In the genomic region with DNA sequence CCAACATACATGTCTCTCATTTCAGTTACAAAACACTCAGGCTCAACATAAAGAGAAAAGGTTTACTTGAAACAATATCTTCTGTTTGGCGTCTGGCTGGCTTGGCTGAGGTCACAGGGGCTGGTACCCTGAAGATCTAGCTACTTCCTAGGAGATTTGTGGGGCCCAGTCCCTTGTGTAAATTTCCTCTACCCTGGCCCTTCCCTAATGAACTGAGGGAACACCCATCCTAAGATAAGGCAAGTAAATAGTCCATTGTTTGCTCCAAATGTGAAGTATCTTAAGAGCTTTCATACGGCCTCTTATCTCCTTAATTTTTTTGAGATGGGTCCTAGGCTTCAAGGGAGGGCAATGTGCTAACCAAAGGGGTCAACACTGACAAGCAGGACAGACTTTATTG, we compare ENCODE assay signal across 19 mouse cellular contexts.
DNase-seq lines count a peak whose midpoint lies in the region; ATAC-seq and TF ChIP-seq lines count a peak whose summit lies in the region.
"Had no signal": no experiment of that assay in that cellular context is flagged by ENCODE, and none has a peak within 500 bp of the region (broad histone marks: within the 10 kb centered on the region; RNA-seq: fewer than 3 reads in every experiment).

No protein-coding gene starts in this region.

- 28% methylated on average over 2 of the region's 2 CpGs for WGBS in lung, embryonic 16.5 days
- 46% methylated on average over 2 of the region's 2 CpGs for WGBS in intestine, embryonic 15.5 days
- WGBS in stomach, embryonic 16.5 days = 43% methylated on average over 2 of the region's 2 CpGs
- 84% methylated on average over 2 of the region's 2 CpGs for WGBS in thymus, adult 2 months

- H3K36me3 ChIP-seq in lung, embryonic 16.5 days (ENCODE audit: control insufficient read depth, insufficient read depth, low read length) = no peaks in the 10 kb centered on the region
- no peaks in the 10 kb centered on the region for H3K36me3 ChIP-seq in intestine, embryonic 15.5 days
- no peaks in the 10 kb centered on the region for H3K36me3 ChIP-seq in stomach, embryonic 16.5 days (ENCODE audit: control insufficient read depth, insufficient read depth, low read length)
- no peaks in the 10 kb centered on the region for H3K36me3 ChIP-seq in thymus, adult 2 months (ENCODE audit: control insufficient read depth, insufficient read depth, low read length)
- H3K36me3 ChIP-seq: embryonic facial prominence, embryonic 13.5 days; forebrain, embryonic 12.5 days; heart, embryonic 12.5 days; hindbrain, embryonic 15.5 days had no signal

- H3K4me1 ChIP-seq in lung, embryonic 16.5 days (replicated peaks; ENCODE audit: control insufficient read depth, insufficient read depth, low read length) = peaks cover 8% of the 10 kb centered on the region
- H3K4me1 ChIP-seq in intestine, embryonic 15.5 days (replicated peaks) = no peaks in the 10 kb centered on the region
- 0 out of 2 replicates have a peak, but pooled peaks cover 5% of the 10 kb centered on the region for H3K4me1 ChIP-seq in stomach, embryonic 16.5 days (ENCODE audit: control insufficient read depth, insufficient read depth, low read length)
- H3K4me1 ChIP-seq in thymus, adult 2 months (replicated peaks; ENCODE audit: control insufficient read depth, insufficient read depth, low read length) = no peaks in the 10 kb centered on the region
- H3K4me1 ChIP-seq: embryonic facial prominence, embryonic 13.5 days; forebrain, embryonic 12.5 days; heart, embryonic 12.5 days; hindbrain, embryonic 15.5 days had no signal

- H3K9me3 ChIP-seq in lung, embryonic 16.5 days (ENCODE audit: control insufficient read depth, low read length) = no peaks in the 10 kb centered on the region
- no peaks in the 10 kb centered on the region for H3K9me3 ChIP-seq in intestine, embryonic 15.5 days
- no peaks in the 10 kb centered on the region for H3K9me3 ChIP-seq in stomach, embryonic 16.5 days (replicated peaks; ENCODE audit: control insufficient read depth, low read length)
- H3K9me3 ChIP-seq: embryonic facial prominence, embryonic 13.5 days; forebrain, embryonic 12.5 days; heart, embryonic 12.5 days; hindbrain, embryonic 15.5 days had no signal

- no peak for TF ChIP-seq POLR2A in thymus, adult 2 months (IDR thresholded peaks at IDR 0.05; ENCODE audit: control insufficient read depth, extremely low read depth, insufficient read depth, low read length, poor library complexity)

- ATAC-seq in lung, embryonic 16.5 days (ENCODE audit: low read depth) = peak; percentile 41
- ATAC-seq in intestine, embryonic 15.5 days = peak; percentile 86
- ATAC-seq in stomach, embryonic 16.5 days (ENCODE audit: insufficient read depth, low FRiP score) = peak; percentile 87; the same call in 1 of the 2 replicates
- ATAC-seq: forebrain, embryonic 16.5 days had no signal

- DNase-seq in lung, postnatal 14 days = no peak
- DNase-seq in lung, postnatal 25 days (ENCODE audit: low spot score) = peak; percentile 2
- no peak for DNase-seq in layer of hippocampus, adult 18-20 months (ENCODE audit: low spot score in 2 of 2)
- DNase-seq in thymus, adult 2 months = no peak
- DNase-seq: adrenal gland, adult 2 months; adrenal gland, postnatal 36 days; cerebellum, adult 11-12 months; cerebellum, adult 9-10 months; cerebellum, postnatal 25 days; gastrocnemius, postnatal 14 days; heart, postnatal 36 days had no signal

- H3K27ac ChIP-seq in lung, embryonic 16.5 days (ENCODE audit: low read length) = no peak overlapping the region
- no peak overlapping the region for H3K27ac ChIP-seq in intestine, embryonic 15.5 days
- H3K27ac ChIP-seq in stomach, embryonic 16.5 days (ENCODE audit: low read length) = no peak overlapping the region
- H3K27ac ChIP-seq in thymus, adult 2 months (ENCODE audit: control insufficient read depth, insufficient read depth, low read length) = no peak overlapping the region
- H3K27ac ChIP-seq: embryonic facial prominence, embryonic 13.5 days; forebrain, embryonic 12.5 days; hindbrain, embryonic 15.5 days had no signal

- no peaks in the 10 kb centered on the region for H3K27me3 ChIP-seq in lung, embryonic 16.5 days (ENCODE audit: control insufficient read depth, insufficient read depth, low read depth, low read length)
- H3K27me3 ChIP-seq in intestine, embryonic 15.5 days (replicated peaks) = no peaks in the 10 kb centered on the region
- H3K27me3 ChIP-seq in stomach, embryonic 16.5 days (ENCODE audit: control insufficient read depth, insufficient read depth, low read length) = no peaks in the 10 kb centered on the region
- no peaks in the 10 kb centered on the region for H3K27me3 ChIP-seq in thymus, adult 2 months (ENCODE audit: control insufficient read depth, insufficient read depth, low read length)
- H3K27me3 ChIP-seq: embryonic facial prominence, embryonic 13.5 days; forebrain, embryonic 12.5 days; heart, embryonic 12.5 days; hindbrain, embryonic 15.5 days had no signal

- H3K9ac ChIP-seq in lung, embryonic 16.5 days (ENCODE audit: low read length) = no peak overlapping the region
- H3K9ac ChIP-seq in intestine, embryonic 15.5 days = no peak overlapping the region
- H3K9ac ChIP-seq in stomach, embryonic 16.5 days (ENCODE audit: low read length) = no peak overlapping the region
- H3K9ac ChIP-seq: embryonic facial prominence, embryonic 13.5 days; forebrain, embryonic 12.5 days; heart, embryonic 12.5 days; hindbrain, embryonic 15.5 days had no signal

- no peak overlapping the region for H3K4me3 ChIP-seq in lung, embryonic 16.5 days (ENCODE audit: low read length)
- no peak overlapping the region for H3K4me3 ChIP-seq in intestine, embryonic 15.5 days (replicated peaks)
- no peak overlapping the region for H3K4me3 ChIP-seq in stomach, embryonic 16.5 days (replicated peaks; ENCODE audit: low read length)
- H3K4me3 ChIP-seq in thymus, adult 2 months (ENCODE audit: control insufficient read depth, insufficient read depth, low read length) = no peak overlapping the region
- H3K4me3 ChIP-seq: embryonic facial prominence, embryonic 13.5 days; forebrain, embryonic 12.5 days; heart, embryonic 12.5 days; hindbrain, embryonic 15.5 days had no signal

- TF ChIP-seq CTCF in thymus, adult 2 months (IDR thresholded peaks at IDR 0.05; ENCODE audit: borderline replicate concordance, control insufficient read depth, extremely low read depth, insufficient read depth, low read length, poor library complexity) = no peak

- H3K4me2 ChIP-seq in lung, embryonic 16.5 days (ENCODE audit: low read depth, low read length) = no peak overlapping the region
- no peak overlapping the region for H3K4me2 ChIP-seq in intestine, embryonic 15.5 days (replicated peaks)
- no peak overlapping the region for H3K4me2 ChIP-seq in stomach, embryonic 16.5 days (ENCODE audit: low read depth, low read length)
- H3K4me2 ChIP-seq: embryonic facial prominence, embryonic 13.5 days; forebrain, embryonic 12.5 days; heart, embryonic 12.5 days; hindbrain, embryonic 15.5 days had no signal
